Mouse (Mus musculus): ENCODE results near the gene Taf1d.

GRCm38 (mm10) chr9:15263487-15263886, 42.5 kb upstream of the Taf1d start:
- no peak for TF ChIP-seq CTCF (IDR thresholded peaks at IDR 0.05; ENCODE audit: insufficient read depth, low read length)
- no peak for TF ChIP-seq POLR2A (IDR thresholded peaks at IDR 0.05; ENCODE audit: borderline replicate concordance, extremely low read depth, low read depth, low read length)
